Mouse (Mus musculus) CH12.LX (cell line): ENCODE measurements around the gene Grik1. TPM values are rescaled to one million over a fixed set of nuclear protein-coding genes. Genes with fewer than 3 reads are reported as not detected.
A peak's percentile ranks its signal among the peaks of the same experiment; 100 is the strongest.

Experiments
- DNase-seq: peaks from one replicate; pipeline ENCODE4 v3.0.0-alpha.2; 2013; ENCODE audit errors: extremely low read depth
- H3K27ac ChIP-seq: 2 replicates; pipeline ENCODE4 v1.5.1; 2012; ENCODE audit warnings: low read depth, mild to moderate bottlenecking, control low read depth, moderate library complexity; ENCODE audit not compliant: insufficient read depth
- H3K27me3 ChIP-seq: replicated peaks from 2 replicates; pipeline ENCODE3; 2012; ENCODE audit warnings: inconsistent platforms
- H3K36me3 ChIP-seq, 2 experiments: replicated peaks in 1 of 2; 2 replicates each; pipeline versions ENCODE3 to v1.6.1; 2012; ENCODE audit warnings: inconsistent platforms in 1 of 2, low read length in 1 of 2, mild to moderate bottlenecking in 1 of 2, mixed read lengths in 1 of 2, moderate library complexity in 1 of 2; ENCODE audit not compliant: control insufficient read depth in 1 of 2, insufficient read depth in 1 of 2
- H3K4me1 ChIP-seq, 2 experiments: 2 replicates each; pipeline ENCODE4 v1.6.1; 2012; ENCODE audit warnings: inconsistent platforms in 1 of 2, moderate library complexity in 1 of 2; ENCODE audit not compliant: insufficient read depth in 2 of 2, control insufficient read depth in 1 of 2
- H3K4me2 ChIP-seq: 2 replicates; pipeline ENCODE4 v1.6.1; 2012; ENCODE audit warnings: low read depth, mild to moderate bottlenecking, control low read depth; ENCODE audit not compliant: poor library complexity, insufficient read depth, severe bottlenecking
- H3K4me3 ChIP-seq, 3 experiments: fragments of 150-350 bp in 1 of 3; sonication (generic) in 1 of 3; replicated peaks in 1 of 3; 2 replicates each; pipeline versions ENCODE3 to v1.5.1; 2011 to 2012; ENCODE audit warnings: low read depth in 2 of 3, low read length in 2 of 3, mild to moderate bottlenecking in 2 of 3, moderate library complexity in 2 of 3, control low read depth in 1 of 3, improper control_type of control experiment in 1 of 3, inconsistent platforms in 1 of 3, mixed read lengths in 1 of 3; ENCODE audit not compliant: poor library complexity in 1 of 3
- H3K79me2 ChIP-seq: replicated peaks from 2 replicates; pipeline ENCODE4 v1.6.1; 2012; ENCODE audit warnings: mild to moderate bottlenecking, moderate library complexity; ENCODE audit not compliant: control insufficient read depth, poor library complexity, insufficient read depth, severe bottlenecking; ENCODE audit errors: extremely low read depth
- H3K9ac ChIP-seq: 2 replicates; pipeline ENCODE4 v1.6.1; 2012; ENCODE audit warnings: low read depth, mild to moderate bottlenecking, control low read depth, moderate library complexity; ENCODE audit not compliant: insufficient read depth
- H3K9me3 ChIP-seq: replicated peaks from 2 replicates; pipeline ENCODE3; 2012; ENCODE audit warnings: low read length, inconsistent platforms, mixed read lengths
- BHLHE40 ChIP-seq: IDR thresholded peaks from 2 replicates; pipeline ENCODE4 v1.6.1; 2011; ENCODE audit warnings: mild to moderate bottlenecking, low read depth, low read length, improper control_type of control experiment
- CHD1 ChIP-seq: IDR thresholded peaks from 2 replicates; pipeline ENCODE4 v1.6.1; 2012; ENCODE audit warnings: low read depth, low read length, improper control_type of control experiment, inconsistent platforms
- ETS1 ChIP-seq: conservative IDR thresholded peaks from 2 replicates; pipeline ENCODE4 v1.6.1; 2012; ENCODE audit warnings: low read depth, mild to moderate bottlenecking, inconsistent platforms, low read length, improper control_type of control experiment, moderate library complexity
- IRF4 ChIP-seq: IDR thresholded peaks from 2 replicates; pipeline ENCODE4 v1.6.1; 2014; ENCODE audit warnings: low read depth, mild to moderate bottlenecking, inconsistent platforms, low read length, improper control_type of control experiment
- JUN ChIP-seq: IDR thresholded peaks from 2 replicates; pipeline ENCODE4 v1.6.1; 2011; ENCODE audit warnings: low read depth, mild to moderate bottlenecking, low read length, improper control_type of control experiment, moderate library complexity; ENCODE audit not compliant: insufficient read depth
- JUND ChIP-seq: conservative IDR thresholded peaks from 2 replicates; pipeline ENCODE4 v1.6.1; 2011; ENCODE audit warnings: low read depth, low read length, improper control_type of control experiment
- MAX ChIP-seq: IDR thresholded peaks from 2 replicates; pipeline ENCODE4 v1.6.1; 2011; ENCODE audit warnings: low read length, improper control_type of control experiment
- MYC ChIP-seq: IDR thresholded peaks from 2 replicates; pipeline ENCODE4 v1.6.1; 2011; ENCODE audit warnings: low read depth, mild to moderate bottlenecking, improper control_type of control experiment, low read length
- NRF1 ChIP-seq: IDR thresholded peaks from 2 replicates; pipeline ENCODE4 v1.6.1; 2014; ENCODE audit warnings: low read depth, mild to moderate bottlenecking, inconsistent platforms, low read length, improper control_type of control experiment, moderate library complexity
- PAX5 ChIP-seq: IDR thresholded peaks from 2 replicates; pipeline ENCODE4 v1.6.1; 2012; ENCODE audit warnings: low read length, inconsistent platforms, mixed read lengths
- RAD21 ChIP-seq: IDR thresholded peaks from 2 replicates; pipeline ENCODE4 v1.6.1; 2011; ENCODE audit warnings: low read depth, mild to moderate bottlenecking, low read length, improper control_type of control experiment, moderate library complexity
- RCOR1 ChIP-seq: conservative IDR thresholded peaks from 2 replicates; pipeline ENCODE4 v1.6.1; 2012; ENCODE audit warnings: low read depth, mild to moderate bottlenecking, inconsistent platforms, low read length, improper control_type of control experiment
- TCF12 ChIP-seq: IDR thresholded peaks from 2 replicates; pipeline ENCODE4 v1.6.1; 2014; ENCODE audit warnings: low read depth, mild to moderate bottlenecking, inconsistent platforms, low read length, improper control_type of control experiment
- dilution Hi-C: fragments of 300-500 bp; cut with MboI; formaldehyde crosslinking; loops from 2 replicates; pipeline ENCODE4 v1.14.3; 2020; ENCODE audit warnings: low sequenced_read_pairs; ENCODE audit not compliant: extremely low pct_unique_long_range_greater_than_20kb, extremely low pct_ligation_motif_present
- in situ Hi-C: fragments of 300-500 bp; cut with MboI; formaldehyde crosslinking; loops from 3 replicates; pipeline ENCODE4 v1.14.3; 2019; ENCODE audit warnings: low sequenced_read_pairs, low pct_ligation_motif_present, low pct_unique_long_range_greater_than_20kb, mixed read lengths
- polyA plus RNA-seq: library from polyadenylated mRNA; unstranded; fragments of >175 nt; gene quantifications from 2 replicates; pipeline ENCODE4 v1.2.1, GENCODE M21; 2012; ENCODE audit warnings: low read depth; ENCODE audit not compliant: insufficient read length
- total RNA-seq, 2 experiments: library from RNA; depleted of rRNA; stranded (reverse); fragments of 300-350 nt in 1 of 2; fragments of >200 nt in 1 of 2; gene quantifications; 2 replicates each; pipeline ENCODE4 v1.2.3; 2012 to 2014

Gene Grik1
- total and polyA plus RNA-seq, 3 experiments: 0.08 to 0.13 TPM; not detected in 1

DNA sequence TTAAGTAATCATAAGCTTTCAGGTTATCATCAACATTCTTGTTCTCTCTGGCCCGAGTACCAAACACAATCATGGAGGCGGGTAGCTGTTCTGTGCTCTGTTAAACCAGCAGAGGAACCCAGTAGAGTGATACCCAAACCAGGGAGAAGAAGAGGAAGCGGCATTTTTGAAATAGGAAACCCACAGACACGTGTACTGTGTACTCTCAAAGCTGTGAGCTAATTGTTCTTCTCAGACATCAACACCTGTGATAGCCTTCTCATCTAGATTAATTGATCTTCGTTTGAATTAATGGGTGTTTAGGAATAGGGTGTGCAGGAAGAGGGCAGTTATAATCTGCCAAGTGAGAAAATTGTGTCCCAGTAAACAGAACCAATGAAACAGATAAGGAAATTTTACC lies 333.9 kb downstream of the Grik1 start:
- Histone ChIP-seq H3K79me2 (no peaks in the 10 kb centered on the region), H3K9me3 (no peaks in the 10 kb centered on the region), H3K36me3 (no peaks in the 10 kb centered on the region), H3K4me1 (peaks cover 0 to 8% of the 10 kb centered on the region in 2 experiments; a peak in 1 of 4 replicates), H3K27ac (no peak overlapping the region), H3K27me3 (no peaks in the 10 kb centered on the region), H3K4me2 (no peak overlapping the region), H3K9ac (no peak overlapping the region), H3K4me3 (no peak overlapping the region)
- dilution Hi-C loops: no loop called here
- DNase-seq: peak; percentile 21
- TF ChIP-seq MAX (peak; percentile 57), MYC (0 out of 2 replicates have a peak, but pooled peaks have one; percentile 29), BHLHE40 (peak; percentile 53), PAX5 (no peak), NRF1 (no peak), TCF12 (no peak)
- in situ Hi-C loops: no loop called here

DNA sequence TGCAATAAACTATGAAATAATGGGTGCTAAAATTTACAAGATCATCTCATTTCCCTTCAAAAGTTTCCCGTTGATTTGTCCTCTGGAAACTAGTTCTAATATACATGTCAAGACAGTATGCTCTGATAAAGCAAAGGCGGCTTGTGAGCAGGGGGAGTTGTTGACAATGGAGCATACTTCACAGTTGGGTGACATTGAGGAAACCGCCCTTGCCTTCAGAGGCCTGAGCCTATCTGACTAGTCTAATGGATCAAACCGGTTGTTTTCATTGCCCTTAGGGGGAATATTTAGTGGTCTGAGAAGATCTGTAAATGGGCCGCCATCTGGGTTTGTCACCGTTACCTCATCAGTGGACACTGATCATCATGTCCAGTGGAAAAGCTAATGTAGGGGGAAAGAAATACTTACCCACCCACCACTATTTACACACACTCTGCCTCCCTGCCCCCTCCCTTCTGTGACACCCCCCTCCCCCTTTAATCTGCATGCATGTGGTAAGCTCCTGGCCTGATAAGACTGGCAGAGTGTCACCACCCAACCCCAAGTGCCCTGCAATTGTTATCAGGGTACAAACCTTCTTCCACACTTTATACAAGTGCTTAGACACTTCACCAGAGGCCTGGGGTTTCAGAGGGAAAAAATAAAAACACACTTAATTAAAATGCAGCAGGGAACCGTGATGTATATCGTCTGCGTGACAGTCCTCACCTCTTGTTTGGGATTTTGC lies 335.2 kb downstream of the Grik1 start:
- H3K36me3 ChIP-seq: no peaks in the 10 kb centered on the region
- H3K4me3 ChIP-seq: no peak overlapping the region
- no peak overlapping the region for H3K4me2 ChIP-seq
- in situ Hi-C loops (no loop called here), dilution Hi-C loops (no loop called here)
- H3K9ac ChIP-seq: no peak overlapping the region
- H3K27ac ChIP-seq: no peak overlapping the region
- no peaks in the 10 kb centered on the region for H3K79me2 ChIP-seq
- no peaks in the 10 kb centered on the region for H3K27me3 ChIP-seq
- DNase-seq: no peak
- H3K9me3 ChIP-seq: no peaks in the 10 kb centered on the region
- H3K4me1 ChIP-seq: peaks cover 0 to 8% of the 10 kb centered on the region in 2 experiments; a peak in 1 of 4 replicates
- TF ChIP-seq RAD21 (no peak), CHD1 (no peak), JUND (no peak), PAX5 (no peak), IRF4 (no peak), RCOR1 (no peak), JUN (no peak), ETS1 (no peak)
